Mouse (Mus musculus): ENCODE measurements around the gene Ier5.

Ier5 gene

GRCm38 (mm10) chr1:155090327-155090726 is 9.1 kb downstream of the Ier5 start:
- Histone ChIP-seq H3K4me1 (replicated peaks; ENCODE audit: low read depth, low read length) (peaks cover 55% of the 10 kb centered on the region), H3K27me3 (ENCODE audit: insufficient read depth, low read length) (peaks cover 66% of the 10 kb centered on the region), H3K36me3 (ENCODE audit: insufficient read depth, low read length) (no peaks in the 10 kb centered on the region), H3K9me3 (ENCODE audit: low read length) (no peaks in the 10 kb centered on the region), H3K4me3 (replicated peaks; ENCODE audit: low read length) (no peak overlapping the region)
- no peak for TF ChIP-seq POU5F1 (IDR thresholded peaks at IDR 0.05; ENCODE audit: borderline replicate concordance, low read length)
- TF ChIP-seq NANOG (IDR thresholded peaks at IDR 0.05; ENCODE audit: borderline replicate concordance, low read length): no peak
- TF ChIP-seq CTCF (conservative IDR thresholded peaks at IDR 0.05; ENCODE audit: low read length): no peak

DNA sequence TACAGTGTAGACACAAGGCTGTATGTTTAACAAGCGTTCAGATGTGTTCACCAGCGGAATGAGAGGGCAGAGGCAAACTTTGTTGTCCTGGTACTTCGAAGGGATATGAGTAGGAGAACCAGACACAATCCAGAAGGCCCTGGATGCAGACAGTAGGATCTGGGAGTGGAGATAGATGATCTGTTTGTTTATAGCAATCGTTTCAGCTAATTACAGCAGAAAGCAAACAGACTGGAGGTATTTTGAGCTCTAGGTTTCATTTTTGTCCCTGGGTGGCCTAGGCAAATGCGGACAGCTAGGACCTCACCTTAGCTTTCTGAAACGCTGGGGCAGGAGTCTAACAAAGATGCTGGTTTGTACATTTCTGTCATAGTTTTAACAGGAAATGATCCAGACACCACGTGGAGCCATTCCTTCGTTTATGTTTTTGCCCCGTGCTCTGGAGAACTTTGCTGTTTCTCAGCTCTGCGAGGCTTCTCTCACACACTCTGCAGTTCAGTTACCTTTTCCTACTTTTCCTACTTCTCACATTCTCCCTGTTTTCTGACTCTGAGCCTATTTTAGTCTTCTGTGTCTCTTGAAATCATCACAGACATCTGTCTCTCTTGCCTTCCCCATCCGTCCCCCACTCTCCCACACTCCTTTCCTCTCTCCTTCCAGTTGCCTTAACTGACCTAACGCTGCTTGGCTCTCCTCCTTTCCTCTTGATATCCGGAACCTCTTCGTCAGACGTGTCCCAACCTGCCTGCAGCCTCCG is 10.4 kb downstream of the Ier5 start:
- Histone ChIP-seq H3K4me3 (replicated peaks; ENCODE audit: low read length) (no peak overlapping the region), H3K4me1 (replicated peaks; ENCODE audit: low read depth, low read length) (peaks cover 67% of the 10 kb centered on the region), H3K27me3 (ENCODE audit: insufficient read depth, low read length) (peaks cover 65% of the 10 kb centered on the region), H3K9me3 (ENCODE audit: low read length) (no peaks in the 10 kb centered on the region), H3K36me3 (ENCODE audit: insufficient read depth, low read length) (no peaks in the 10 kb centered on the region)
- TF ChIP-seq POU5F1 (IDR thresholded peaks at IDR 0.05; ENCODE audit: borderline replicate concordance, low read length): no peak
- TF ChIP-seq CTCF (conservative IDR thresholded peaks at IDR 0.05; ENCODE audit: low read length): no peak
- TF ChIP-seq NANOG (IDR thresholded peaks at IDR 0.05; ENCODE audit: borderline replicate concordance, low read length): no peak

GRCm38 (mm10) chr1:155088046-155088445 is 11.4 kb downstream of the Ier5 start:
- no peak for TF ChIP-seq NANOG (IDR thresholded peaks at IDR 0.05; ENCODE audit: borderline replicate concordance, low read length)
- TF ChIP-seq CTCF (conservative IDR thresholded peaks at IDR 0.05; ENCODE audit: low read length): no peak
- H3K4me3 ChIP-seq (replicated peaks; ENCODE audit: low read length): no peak overlapping the region
- H3K27me3 ChIP-seq (ENCODE audit: insufficient read depth, low read length): peaks cover 58% of the 10 kb centered on the region
- peaks cover 62% of the 10 kb centered on the region for H3K4me1 ChIP-seq (replicated peaks; ENCODE audit: low read depth, low read length)
- H3K36me3 ChIP-seq (ENCODE audit: insufficient read depth, low read length): no peaks in the 10 kb centered on the region
- H3K9me3 ChIP-seq (ENCODE audit: low read length): no peaks in the 10 kb centered on the region

GRCm38 (mm10) chr1:155086893-155087292 is 12.5 kb downstream of the Ier5 start:
- TF ChIP-seq NANOG (IDR thresholded peaks at IDR 0.05; ENCODE audit: borderline replicate concordance, low read length): no peak
- no peak for TF ChIP-seq CTCF (conservative IDR thresholded peaks at IDR 0.05; ENCODE audit: low read length)
- no peak for TF ChIP-seq POU5F1 (IDR thresholded peaks at IDR 0.05; ENCODE audit: borderline replicate concordance, low read length)
- H3K36me3 ChIP-seq (ENCODE audit: insufficient read depth, low read length): no peaks in the 10 kb centered on the region
- no peaks in the 10 kb centered on the region for H3K9me3 ChIP-seq (ENCODE audit: low read length)
- peak overlapping the region; percentile 35 for H3K4me3 ChIP-seq (replicated peaks; ENCODE audit: low read length)
- H3K27me3 ChIP-seq (ENCODE audit: insufficient read depth, low read length): peaks cover 54% of the 10 kb centered on the region
- H3K4me1 ChIP-seq (replicated peaks; ENCODE audit: low read depth, low read length): peaks cover 63% of the 10 kb centered on the region

GRCm38 (mm10) chr1:155086416-155086815 is 13.0 kb downstream of the Ier5 start:
- TF ChIP-seq CTCF (conservative IDR thresholded peaks at IDR 0.05; ENCODE audit: low read length): no peak
- TF ChIP-seq NANOG (IDR thresholded peaks at IDR 0.05; ENCODE audit: borderline replicate concordance, low read length): peak; percentile 48; the same call in 1 of the 2 replicates
- Histone ChIP-seq H3K9me3 (ENCODE audit: low read length) (no peaks in the 10 kb centered on the region), H3K36me3 (ENCODE audit: insufficient read depth, low read length) (no peaks in the 10 kb centered on the region), H3K27me3 (ENCODE audit: insufficient read depth, low read length) (peaks cover 50% of the 10 kb centered on the region), H3K4me1 (replicated peaks; ENCODE audit: low read depth, low read length) (peaks cover 63% of the 10 kb centered on the region), H3K4me3 (replicated peaks; ENCODE audit: low read length) (peak overlapping the region; percentile 35)

DNA sequence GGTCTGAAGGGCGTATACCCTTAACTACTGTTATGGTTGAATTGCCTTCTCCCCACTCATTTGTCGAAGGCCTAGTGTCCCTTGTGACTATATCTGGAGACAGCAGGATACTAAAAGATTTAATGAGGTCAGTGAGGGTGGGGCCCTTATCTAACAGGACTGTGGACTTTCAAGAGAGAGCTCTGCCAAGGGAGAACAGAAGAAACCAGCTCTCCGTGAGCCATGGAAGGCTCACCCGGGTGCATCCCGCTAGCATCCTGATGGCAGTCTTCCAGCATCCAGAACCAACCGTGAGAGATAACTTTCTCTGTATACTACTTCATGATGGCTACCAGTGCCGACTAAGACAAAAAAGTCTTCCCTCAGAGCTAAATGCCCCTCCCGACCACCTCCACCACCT is 14.6 kb downstream of the Ier5 start:
- TF ChIP-seq NANOG (IDR thresholded peaks at IDR 0.05; ENCODE audit: borderline replicate concordance, low read length) (no peak), POU5F1 (IDR thresholded peaks at IDR 0.05; ENCODE audit: borderline replicate concordance, low read length) (no peak)
- H3K27me3 ChIP-seq (ENCODE audit: insufficient read depth, low read length): peaks cover 50% of the 10 kb centered on the region
- peaks cover 74% of the 10 kb centered on the region for H3K4me1 ChIP-seq (replicated peaks; ENCODE audit: low read depth, low read length)
- no peaks in the 10 kb centered on the region for H3K36me3 ChIP-seq (ENCODE audit: insufficient read depth, low read length)
- H3K4me3 ChIP-seq (replicated peaks; ENCODE audit: low read length): no peak overlapping the region
- H3K9me3 ChIP-seq (ENCODE audit: low read length): no peaks in the 10 kb centered on the region

DNA sequence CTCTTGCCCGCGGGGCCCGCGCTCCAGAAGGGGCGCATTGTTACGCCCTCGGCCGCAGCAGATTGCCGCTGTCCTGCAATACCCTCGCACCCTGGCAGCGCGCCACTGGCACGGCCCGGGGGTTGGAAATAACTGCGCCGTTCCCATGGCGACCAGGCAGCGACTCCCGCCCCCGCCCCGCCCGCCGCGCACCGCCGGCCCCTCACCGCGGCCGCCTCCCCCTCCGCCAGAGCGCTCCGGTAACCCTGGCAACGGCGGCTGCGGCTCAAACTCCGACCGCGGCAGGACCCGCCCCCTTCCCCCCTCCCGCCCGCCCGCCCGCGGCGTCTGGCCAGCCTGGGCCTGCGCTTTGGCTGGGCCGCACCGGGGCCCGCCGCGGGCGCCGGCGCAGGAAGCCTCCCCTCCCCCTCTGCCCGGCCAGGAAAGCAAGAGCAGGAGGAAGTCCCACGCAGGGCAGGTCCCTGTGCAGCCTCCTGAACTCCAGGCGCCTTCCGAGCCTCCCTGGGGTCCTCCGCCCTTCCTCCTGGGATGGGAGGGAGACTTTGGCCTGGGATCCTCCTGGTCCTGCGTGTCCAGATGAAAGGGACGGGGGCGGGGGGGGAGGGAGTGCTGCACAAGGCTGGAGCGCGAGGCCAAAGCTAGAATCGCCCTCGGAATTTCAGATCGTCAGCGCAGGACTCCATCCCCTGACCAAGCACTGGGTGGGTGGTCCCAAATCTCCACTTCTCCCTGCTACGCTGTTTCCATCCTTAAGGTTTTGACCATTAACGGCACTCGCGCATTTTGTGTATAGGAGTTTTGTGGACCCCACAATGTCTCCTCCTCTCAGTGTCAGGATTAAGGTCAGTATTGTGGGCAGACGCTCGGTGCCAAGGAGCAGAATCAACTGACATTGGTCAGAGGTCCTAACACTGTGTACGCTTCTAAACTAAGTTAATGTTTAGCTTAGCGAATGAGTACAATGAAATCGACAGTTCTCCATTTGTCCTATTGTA is 15.9 kb downstream of the Ier5 start:
- Histone ChIP-seq H3K4me1 (replicated peaks; ENCODE audit: low read depth, low read length) (peaks cover 74% of the 10 kb centered on the region), H3K27me3 (ENCODE audit: insufficient read depth, low read length) (peaks cover 50% of the 10 kb centered on the region), H3K4me3 (replicated peaks; ENCODE audit: low read length) (peak overlapping the region; percentile 81), H3K36me3 (ENCODE audit: insufficient read depth, low read length) (no peaks in the 10 kb centered on the region), H3K9me3 (ENCODE audit: low read length) (no peaks in the 10 kb centered on the region)
- TF ChIP-seq NANOG (IDR thresholded peaks at IDR 0.05; ENCODE audit: borderline replicate concordance, low read length): no peak
- TF ChIP-seq POU5F1 (IDR thresholded peaks at IDR 0.05; ENCODE audit: borderline replicate concordance, low read length): no peak
- no peak for TF ChIP-seq CTCF (conservative IDR thresholded peaks at IDR 0.05; ENCODE audit: low read length)

GRCm38 (mm10) chr1:155082965-155083268 is 16.5 kb downstream of the Ier5 start:
- Histone ChIP-seq H3K27me3 (ENCODE audit: insufficient read depth, low read length) (peaks cover 51% of the 10 kb centered on the region), H3K4me1 (replicated peaks; ENCODE audit: low read depth, low read length) (peaks cover 71% of the 10 kb centered on the region), H3K36me3 (ENCODE audit: insufficient read depth, low read length) (no peaks in the 10 kb centered on the region), H3K4me3 (replicated peaks; ENCODE audit: low read length) (peak overlapping the region; percentile 81), H3K9me3 (ENCODE audit: low read length) (no peaks in the 10 kb centered on the region)
- no peak for TF ChIP-seq POU5F1 (IDR thresholded peaks at IDR 0.05; ENCODE audit: borderline replicate concordance, low read length)
- no peak for TF ChIP-seq CTCF (conservative IDR thresholded peaks at IDR 0.05; ENCODE audit: low read length)
- TF ChIP-seq NANOG (IDR thresholded peaks at IDR 0.05; ENCODE audit: borderline replicate concordance, low read length): no peak

Measured in E14TG2a.4 (cell line).